Mouse (Mus musculus) right cerebral cortex, postnatal 36 days (tissue): ENCODE data around the gene Slc27a5.
A peak's percentile ranks its signal among the peaks of the same experiment; 100 is the strongest.

Experiments
- DNase-seq, 2 experiments: peaks; one replicate each; pipeline ENCODE4 v3.0.0; 2022; ENCODE audit warnings: low spot score in 2 of 2, mixed read lengths in 1 of 2

Slc27a5 gene

GRCm38 (mm10) chr7:13023928-13024731, 26.1 kb upstream of the Slc27a5 start:
- peak; percentile 91 to 92 for DNase-seq

- DNase-seq, result no peak
Observed at GRCm38 (mm10) chr7:13022773-13023535, 25.0 kb upstream of the Slc27a5 start.

GRCm38 (mm10) chr7:13015217-13015616, 17.2 kb upstream of the Slc27a5 start:
- DNase-seq, result no peak

GRCm38 (mm10) chr7:13014275-13014839, 16.4 kb upstream of the Slc27a5 start:
- no peak for DNase-seq

GRCm38 (mm10) chr7:13013671-13014070, 15.7 kb upstream of the Slc27a5 start:
- no peak for DNase-seq

GRCm38 (mm10) chr7:13010005-13010908, 12.3 kb upstream of the Slc27a5 start, which contains the start of gene Zbtb45:
Gene Zbtb45 (minus strand): TSS chr7:13010034.
- DNase-seq, result no peak

- DNase-seq, result peak; percentile 90 to 92
Observed at GRCm38 (mm10) chr7:13009143-13010004, 11.4 kb upstream of the Slc27a5 start.

- no peak for DNase-seq
Observed at GRCm38 (mm10) chr7:13007341-13008092, 9.5 kb upstream of the Slc27a5 start.

- no peak for DNase-seq
Observed at GRCm38 (mm10) chr7:13006531-13006930, 8.5 kb upstream of the Slc27a5 start.

- no peak for DNase-seq
Observed at GRCm38 (mm10) chr7:13006011-13006410, 8.0 kb upstream of the Slc27a5 start.

GRCm38 (mm10) chr7:13003380-13003779, 5.4 kb upstream of the Slc27a5 start:
- no peak for DNase-seq

- no peak for DNase-seq
Observed at GRCm38 (mm10) chr7:13001584-13001983, 3.6 kb upstream of the Slc27a5 start.

GRCm38 (mm10) chr7:12998851-12999250, 859 bp upstream of the Slc27a5 start, which contains the start of gene Trim28:
Gene Trim28 (plus strand): TSS chr7:12999114.
- no peak for DNase-seq

GRCm38 (mm10) chr7:12997230-12997629, 762 bp downstream of the Slc27a5 start:
- DNase-seq, result no peak

GRCm38 (mm10) chr7:12995862-12996261, 2.1 kb downstream of the Slc27a5 start:
- DNase-seq, result no peak

- no peak for DNase-seq
Observed at GRCm38 (mm10) chr7:12993148-12993547, 4.8 kb downstream of the Slc27a5 start.

GRCm38 (mm10) chr7:12992222-12992621, 5.8 kb downstream of the Slc27a5 start:
- DNase-seq, result no peak

GRCm38 (mm10) chr7:12987409-12988189, 10.4 kb downstream of the Slc27a5 start:
- DNase-seq, result no peak

GRCm38 (mm10) chr7:12986906-12987305, 11.1 kb downstream of the Slc27a5 start:
- DNase-seq, result no peak
